Mouse (Mus musculus): Measurements from ENCODE around the gene Gse1. TPM values are rescaled to one million over a fixed set of nuclear protein-coding genes. Genes with fewer than 3 reads are reported as not detected.

The Gse1 gene
- total RNA-seq, 2 experiments from 2014 or later = 28.9 to 30.8 TPM

DNA sequence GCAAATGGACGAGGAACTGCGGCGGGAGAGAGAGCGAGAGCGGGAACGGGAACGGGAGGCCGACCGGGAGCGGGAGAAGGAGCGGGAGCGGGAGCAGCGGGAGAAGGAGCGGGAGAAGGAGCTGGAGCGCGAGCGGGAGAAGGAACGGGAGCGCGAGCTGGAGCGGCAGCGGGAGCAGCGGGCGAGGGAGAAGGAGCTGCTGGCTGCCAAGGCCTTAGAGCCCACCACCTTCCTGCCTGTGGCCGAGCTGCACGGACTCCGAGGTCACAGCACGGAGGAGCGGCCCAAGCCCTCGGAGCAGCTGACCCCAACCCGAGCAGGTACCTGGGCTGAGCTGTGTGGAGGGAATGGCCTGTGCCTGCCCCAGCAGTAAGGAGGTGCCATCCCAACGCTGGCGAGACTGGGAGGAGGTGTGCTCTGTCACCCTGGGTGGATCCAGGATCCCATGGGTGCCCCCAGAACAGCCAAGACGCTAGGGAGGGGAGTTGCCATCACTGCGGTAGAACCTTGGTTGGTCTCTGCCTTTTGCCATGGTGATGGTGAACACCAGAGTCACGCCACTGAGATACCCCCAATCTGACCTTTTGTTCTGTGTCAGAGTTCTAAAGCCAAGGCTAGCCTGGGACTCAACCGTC lies 340.0 kb downstream of the Gse1 start:
- intact Hi-C loops (cut with DNase I) = no loop called here
- no peak for DNase-seq

DNA sequence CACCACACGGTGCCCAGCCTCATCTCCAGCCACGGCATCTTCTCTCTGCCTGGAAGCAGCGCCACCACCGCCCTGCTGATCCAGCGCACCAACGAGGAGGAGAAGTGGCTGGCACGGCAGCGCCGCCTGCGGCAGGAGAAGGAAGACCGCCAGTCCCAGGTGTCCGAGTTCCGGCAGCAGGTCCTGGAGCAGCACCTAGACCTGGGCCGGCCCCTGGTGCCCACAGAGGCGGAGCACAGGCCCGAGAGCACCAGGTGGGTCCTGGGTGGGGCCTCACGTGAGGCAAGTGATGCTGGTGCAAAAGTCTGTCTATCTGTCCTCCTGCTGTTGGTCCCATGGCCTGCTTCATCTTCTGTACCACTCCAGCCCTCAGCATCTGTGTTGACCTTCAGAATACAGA lies 340.9 kb downstream of the Gse1 start:
- intact Hi-C loops (cut with DNase I) = no loop called here
- no peak for DNase-seq

DNA sequence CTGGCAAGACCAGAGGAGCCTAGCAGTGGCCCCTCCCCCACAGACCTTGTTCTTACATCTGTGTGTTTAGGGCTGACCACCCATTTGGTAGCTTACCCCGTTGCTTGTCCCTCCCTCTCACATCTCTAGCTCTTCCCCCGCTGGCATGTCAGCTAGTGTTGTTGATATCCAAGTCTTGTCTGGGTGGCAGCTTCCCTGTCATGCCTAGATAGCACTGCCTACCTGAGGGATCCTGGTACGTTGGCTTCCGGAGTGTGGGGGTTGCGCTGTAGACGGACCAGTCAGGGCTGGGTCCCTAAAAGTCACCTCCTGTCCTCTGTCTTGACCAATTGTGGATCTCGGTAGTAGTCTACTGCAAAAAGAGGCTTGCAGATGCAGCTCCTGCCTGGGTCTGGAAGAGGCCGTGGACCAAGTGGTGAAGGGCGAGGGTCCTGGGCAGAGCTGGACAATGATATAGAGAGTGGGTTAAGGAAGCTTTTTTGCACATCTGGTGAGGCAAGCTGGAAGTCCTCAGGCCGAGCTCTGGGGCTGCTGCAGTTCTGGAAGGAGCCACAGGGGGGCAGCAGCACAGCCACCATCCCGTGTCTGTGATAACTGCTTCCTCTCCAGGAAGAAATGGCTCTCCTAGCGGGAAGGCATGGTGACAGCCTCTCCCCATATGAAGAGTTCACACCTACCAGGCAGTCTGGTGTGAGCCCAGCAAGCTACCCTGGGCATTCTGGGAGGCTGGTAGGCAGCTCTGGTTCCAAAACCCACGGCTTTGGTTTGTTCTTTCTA lies 341.9 kb downstream of the Gse1 start:
- peak in 1 of 2 experiments; percentile 74 for DNase-seq
- intact Hi-C loops (cut with DNase I) = loop anchor here (2.0 kb wide), 1 partner anchor 27 kb away; no protein-coding TSS in a partner anchor

DNA sequence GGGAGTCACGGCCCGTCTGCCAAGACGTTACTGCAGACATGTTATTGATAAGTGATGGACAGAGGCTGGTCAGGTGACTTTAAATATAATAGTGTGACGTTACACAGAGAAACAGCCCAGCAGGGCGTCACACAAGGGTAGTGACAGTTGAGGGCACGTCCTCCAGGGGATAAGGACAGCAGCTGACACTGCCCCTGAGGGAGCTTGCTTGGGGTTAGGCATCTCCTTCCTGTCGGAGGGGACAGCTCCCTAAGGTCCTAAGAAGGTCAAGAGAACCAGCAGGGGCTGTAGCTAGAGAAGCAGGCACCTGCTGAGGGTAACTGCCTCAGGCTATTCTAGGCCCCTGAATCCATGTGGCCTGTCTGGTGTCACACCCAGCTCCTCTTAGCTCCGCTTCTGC lies 343.3 kb downstream of the Gse1 start:
- DNase-seq = no peak
- intact Hi-C loops (cut with DNase I) = loop anchor here (2.0 kb wide), 1 partner anchor 25 kb away; no protein-coding TSS in a partner anchor

DNA sequence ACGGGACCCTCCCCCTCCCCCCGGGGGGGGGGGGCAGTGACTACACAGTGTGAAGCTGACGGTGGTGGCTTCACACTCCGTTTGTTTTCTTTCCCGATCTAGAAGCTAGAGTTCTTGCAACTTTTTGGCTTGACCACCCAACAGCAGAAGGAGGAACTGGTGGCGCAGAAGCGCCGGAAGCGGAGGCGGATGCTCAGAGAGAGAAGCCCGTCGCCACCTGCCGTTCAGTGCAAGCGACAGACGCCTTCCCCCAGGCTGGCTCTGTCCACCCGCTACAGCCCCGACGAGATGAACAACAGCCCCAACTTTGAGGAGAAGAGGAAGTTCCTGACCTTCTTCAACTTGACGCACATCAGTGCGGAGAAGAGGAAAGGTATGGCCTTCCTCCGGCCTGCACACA lies 344.3 kb downstream of the Gse1 start:
- no peak for DNase-seq
- intact Hi-C loops (cut with DNase I) = no loop called here

DNA sequence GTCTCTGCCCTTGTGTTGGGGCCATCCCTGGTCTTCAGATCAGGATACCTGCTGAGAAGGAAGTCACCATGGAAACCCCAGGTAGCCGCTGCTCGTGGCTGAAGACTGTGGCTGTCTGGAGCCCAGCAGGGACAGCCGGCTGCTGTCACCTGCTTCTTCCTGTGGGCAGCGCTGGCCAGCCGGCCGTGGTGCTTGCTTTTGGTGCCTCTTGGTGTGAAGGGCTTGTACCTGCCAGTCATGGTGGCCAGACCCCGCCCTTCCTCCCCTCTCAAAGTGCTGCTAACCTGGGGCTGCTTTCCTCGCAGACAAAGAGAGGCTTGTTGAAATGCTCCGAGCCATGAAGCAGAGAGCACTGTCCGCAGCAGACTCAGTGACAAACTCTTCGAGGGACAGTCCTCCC lies 345.6 kb downstream of the Gse1 start:
- intact Hi-C loops (cut with DNase I) = no loop called here

DNA sequence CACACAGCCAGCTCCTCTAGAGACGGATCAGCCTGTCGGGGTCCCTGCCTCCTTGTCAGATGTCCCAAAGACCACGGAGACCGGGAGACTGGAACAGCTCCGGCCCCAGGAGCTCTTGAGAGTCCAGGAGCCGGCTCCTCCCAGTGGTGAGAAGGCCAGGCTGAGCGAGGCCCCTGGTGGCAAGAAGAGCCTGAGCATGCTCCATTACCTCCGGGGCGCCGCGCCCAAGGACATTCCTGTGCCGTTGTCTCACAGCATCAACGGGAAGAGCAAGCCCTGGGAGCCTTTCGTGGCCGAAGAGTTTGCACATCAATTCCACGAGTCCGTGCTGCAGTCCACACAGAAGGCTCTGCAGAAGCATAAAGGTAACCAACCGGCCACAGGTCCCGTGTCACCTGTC lies 346.7 kb downstream of the Gse1 start:
- no peak for DNase-seq
- intact Hi-C loops (cut with DNase I) = no loop called here

More for the DNA sequence above, 345.6 kb downstream of the Gse1 start:
- no peak for DNase-seq

DNA sequence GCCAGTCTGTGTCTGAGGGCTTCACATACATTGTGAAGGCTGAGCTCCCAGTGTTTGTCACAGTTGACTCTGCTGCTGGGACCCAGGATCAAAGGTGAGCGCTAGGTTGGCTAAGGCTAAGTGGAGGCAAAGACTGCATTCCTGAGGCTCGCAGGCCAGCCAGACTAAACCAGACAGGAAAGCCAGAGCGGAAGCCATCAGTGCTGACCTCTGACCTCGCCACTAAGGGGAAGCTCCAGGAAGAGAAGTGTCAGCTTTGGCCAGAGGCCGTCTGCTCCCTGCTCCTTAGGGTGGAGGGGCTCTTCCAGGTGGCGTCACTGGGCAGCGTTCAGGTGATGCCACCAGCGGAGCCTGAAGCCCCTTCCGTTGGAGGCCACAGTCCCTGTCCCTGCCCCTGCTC lies 347.5 kb downstream of the Gse1 start:
- intact Hi-C loops (cut with DNase I) = no loop called here
- DNase-seq = no peak

DNA sequence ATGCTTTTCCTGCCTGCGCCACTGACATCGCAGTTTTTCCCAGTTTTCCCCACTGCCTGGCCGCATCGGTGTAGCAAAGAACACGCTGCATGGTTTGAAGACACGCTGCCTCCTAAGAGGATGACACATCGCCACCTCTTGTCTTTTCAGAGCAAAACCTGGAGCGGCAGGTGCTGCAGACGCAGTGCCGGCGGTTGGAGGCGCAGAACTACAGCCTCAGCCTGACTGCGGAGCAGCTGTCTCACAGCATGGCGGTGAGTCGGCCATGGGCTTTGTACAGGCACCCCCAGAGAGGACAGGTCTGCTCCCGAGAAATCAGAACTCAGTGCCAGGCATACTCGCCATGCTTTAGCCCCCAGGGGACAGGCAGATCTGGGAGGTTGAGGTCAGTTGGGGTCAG lies 349.6 kb downstream of the Gse1 start:
- intact Hi-C loops (cut with DNase I) = no loop called here
- no peak for DNase-seq

DNA sequence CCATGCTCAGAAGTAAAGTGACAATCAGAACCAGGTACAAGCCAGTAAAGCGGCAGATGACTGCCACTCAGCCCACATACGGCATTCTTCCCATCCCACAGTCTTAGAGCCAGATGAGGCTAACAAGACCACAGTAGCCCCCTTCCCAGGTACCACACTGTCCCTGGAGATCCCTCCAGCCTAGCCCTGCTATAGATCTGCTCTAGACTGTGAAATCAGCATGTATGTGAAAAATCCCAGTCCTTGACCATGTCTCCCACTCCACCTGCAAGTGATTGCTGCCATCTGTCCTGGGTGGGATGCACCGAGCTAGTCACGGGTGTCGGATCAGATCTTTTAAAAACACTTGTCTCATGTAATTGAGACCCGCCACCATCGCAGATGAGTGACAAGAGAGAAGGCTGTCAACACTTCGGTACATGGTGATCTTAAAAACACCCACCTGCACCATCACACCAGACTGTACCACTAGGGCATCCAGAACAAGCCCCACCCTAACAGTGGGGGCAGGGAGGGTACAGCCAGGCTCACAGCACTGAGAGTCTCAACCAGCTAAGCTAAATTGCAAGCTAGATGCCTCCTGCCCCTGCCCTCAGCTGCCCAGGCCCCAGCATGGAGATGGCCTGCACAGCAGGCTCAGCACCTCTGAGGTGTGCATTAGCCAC lies 352.2 kb downstream of the Gse1 start:
- no peak for DNase-seq
- intact Hi-C loops (cut with DNase I) = no loop called here

DNA sequence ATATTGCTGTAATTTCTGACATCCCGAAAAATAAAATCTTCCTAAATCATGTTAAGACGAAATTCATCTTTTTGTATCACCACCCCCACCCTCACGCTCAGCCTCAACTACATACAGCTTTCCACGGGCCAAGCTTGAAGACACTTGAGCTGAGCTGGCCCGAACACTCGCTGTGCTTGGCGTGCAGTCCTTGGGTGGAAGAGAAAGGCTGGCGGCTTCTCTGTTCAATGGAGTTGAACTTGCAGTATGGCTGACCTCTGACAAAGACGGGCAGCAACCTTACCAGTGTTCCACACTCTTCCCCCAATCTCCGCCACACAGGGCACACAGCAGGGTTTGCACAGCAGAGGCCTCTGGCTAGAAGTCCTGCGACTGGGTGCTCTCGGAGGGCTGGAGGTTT lies 353.1 kb downstream of the Gse1 start:
- DNase-seq = no peak
- intact Hi-C loops (cut with DNase I) = no loop called here

DNA sequence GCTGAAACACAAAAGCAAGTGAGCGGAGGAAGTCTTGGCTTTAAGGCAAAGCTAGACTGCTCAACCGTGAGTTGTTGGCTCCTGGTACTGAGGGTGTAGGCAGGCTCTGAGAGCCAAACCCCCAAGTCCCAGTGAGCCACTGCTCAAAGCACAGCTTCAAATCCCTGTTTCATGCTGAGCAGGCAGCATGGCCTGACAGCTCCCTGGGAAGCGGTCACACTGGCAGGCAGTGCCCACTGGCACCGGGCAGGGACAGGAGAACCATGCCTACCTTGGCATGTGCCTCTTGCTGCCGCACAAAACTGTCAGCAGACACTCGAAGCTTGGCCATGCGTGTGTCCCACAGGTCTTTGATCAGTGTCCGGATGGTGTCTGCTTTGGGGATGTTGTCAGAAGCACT lies 353.6 kb downstream of the Gse1 start:
- DNase-seq = no peak
- intact Hi-C loops (cut with DNase I) = no loop called here

DNA sequence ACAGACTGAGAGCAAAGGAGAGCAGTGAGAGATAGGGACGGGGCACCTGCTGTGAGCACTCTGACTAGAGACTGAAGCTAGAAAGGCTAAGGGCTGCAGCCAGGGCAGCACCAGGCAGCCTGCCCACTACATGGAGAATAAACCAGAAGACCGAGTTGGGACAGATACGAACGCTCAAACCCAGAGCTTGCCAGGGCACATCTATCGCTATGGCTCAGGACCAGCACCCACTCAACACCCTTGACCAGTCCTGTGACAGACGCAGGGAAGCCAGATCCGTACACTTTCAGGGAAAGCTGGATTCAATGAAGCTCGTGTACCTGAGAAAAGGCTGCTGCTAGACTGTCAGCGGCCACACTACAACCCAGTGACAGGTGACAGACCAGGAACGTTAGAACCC lies 357.3 kb downstream of the Gse1 start:
- no peak for DNase-seq
- intact Hi-C loops (cut with DNase I) = no loop called here

DNA sequence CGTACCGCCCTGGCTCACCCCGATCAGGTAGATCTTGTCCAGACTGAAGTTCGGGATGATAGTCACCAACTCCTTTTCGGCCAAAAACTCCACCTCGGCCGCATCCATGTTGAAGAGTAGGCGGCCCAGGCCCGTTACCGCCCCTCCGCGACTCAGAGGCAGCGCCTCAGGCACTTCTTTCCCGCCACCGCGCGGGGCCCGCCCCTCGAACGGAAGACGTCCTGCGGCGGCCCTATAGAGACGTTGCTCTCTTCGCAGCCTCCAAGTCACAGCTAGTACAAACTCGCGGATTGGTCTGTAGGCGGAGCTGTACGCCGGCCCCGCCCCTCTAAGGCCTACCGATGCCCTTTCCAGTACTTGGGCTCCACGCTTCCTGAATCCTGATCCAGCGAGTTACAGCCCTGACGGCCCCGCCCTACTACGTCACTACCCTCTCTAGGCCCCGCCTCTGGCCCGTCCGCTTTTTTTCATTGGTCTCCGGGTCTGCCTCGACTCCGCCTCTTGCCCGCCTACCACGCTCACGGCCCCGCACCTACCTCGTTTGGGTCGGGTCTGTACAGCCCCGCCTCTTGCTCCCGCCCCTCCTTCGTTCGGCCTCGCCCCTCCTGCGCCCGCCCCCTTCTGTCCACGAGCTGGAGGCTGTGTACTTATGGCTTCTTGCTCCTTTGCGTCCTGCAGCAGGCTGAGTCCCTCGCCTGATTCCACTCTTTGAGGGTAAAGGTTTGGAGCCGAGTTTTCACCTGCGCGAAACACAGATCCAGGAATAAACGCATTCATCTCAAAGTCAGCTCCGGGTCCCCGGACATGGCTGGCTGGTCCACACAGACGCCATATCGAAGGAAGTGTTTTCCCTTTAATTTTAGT lies 360.9 kb downstream of the Gse1 start, which contains the start of gene Gins2:
Gene Gins2 (minus strand): TSS at position 397 of the 864 bp plus-strand sequence.
- intact Hi-C loops (cut with DNase I) = no loop called here
- peak; percentile 98 to 100 for DNase-seq

DNA sequence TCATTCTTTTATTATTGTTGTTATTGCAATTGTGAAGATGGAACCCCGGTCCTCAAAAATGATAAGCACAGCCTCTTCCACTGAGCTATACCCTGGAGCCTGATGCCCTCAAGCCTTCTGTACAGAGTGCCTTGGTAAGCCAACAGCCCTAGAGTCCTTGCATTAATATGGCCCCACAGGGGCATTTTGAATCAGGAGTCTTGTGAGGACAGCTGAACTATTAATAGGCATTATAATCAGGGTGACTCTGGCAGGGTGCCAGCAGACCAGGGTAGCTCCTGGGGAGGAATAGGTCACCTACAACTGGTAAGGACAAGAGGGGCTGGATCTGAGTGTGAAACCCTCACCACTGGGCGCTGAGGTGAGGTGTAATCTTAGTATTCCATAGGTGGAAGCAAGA lies 361.7 kb downstream of the Gse1 start:
- intact Hi-C loops (cut with DNase I) = no loop called here
- no peak for DNase-seq

DNA sequence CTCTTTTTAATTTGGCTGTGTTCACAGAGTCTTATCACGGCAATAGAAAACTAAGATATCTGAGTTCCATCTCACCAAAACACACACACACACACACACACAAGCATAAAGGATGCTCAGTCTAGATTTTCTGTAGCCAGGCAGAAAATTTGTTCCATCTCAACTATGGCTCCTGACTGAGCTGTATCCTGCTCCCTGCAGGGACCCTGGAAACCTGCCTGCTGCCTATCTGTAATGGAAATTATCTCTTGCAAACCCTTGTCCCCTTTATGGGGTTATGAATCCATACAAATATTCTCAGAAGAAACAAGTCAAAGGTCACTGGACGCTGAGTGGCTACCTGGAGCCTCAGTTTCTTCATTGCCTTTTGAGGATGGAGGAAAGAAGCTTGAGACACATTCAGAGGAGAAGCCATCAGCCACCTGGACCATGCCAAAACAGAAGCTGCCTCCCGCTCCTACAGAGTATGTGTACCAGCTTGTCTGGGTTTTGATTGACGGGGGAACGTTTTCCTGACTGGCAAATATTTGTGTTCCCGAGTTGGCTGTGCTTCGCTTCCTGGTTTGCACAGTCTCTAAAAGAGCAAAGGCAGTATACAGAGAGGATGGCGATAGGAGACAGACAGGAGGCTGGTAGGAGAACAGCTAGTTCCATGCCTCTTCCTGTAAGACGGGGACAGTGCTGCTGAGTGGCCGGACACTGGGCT lies 363.5 kb downstream of the Gse1 start:
- intact Hi-C loops (cut with DNase I) = no loop called here
- DNase-seq = no peak

DNA sequence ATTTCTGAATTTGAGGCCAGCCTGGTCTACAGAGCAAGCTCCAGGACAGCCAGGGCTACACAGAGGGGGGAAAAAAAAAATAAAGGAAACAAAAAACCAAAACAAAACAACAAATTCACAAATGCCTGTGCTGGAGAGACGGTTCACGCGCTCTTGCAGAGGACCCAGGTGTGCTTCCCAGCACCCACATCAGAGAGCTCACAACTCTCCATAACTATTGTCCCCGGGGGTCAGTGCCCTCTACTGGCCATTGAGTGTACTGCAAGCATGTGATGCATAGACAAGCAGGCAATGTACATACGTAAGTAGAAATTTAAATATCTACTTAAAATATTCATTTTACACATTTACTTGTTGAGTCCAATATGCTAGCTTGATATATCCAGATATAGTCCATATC lies 366.3 kb downstream of the Gse1 start:
- intact Hi-C loops (cut with DNase I) = no loop called here
- no peak for DNase-seq

DNA sequence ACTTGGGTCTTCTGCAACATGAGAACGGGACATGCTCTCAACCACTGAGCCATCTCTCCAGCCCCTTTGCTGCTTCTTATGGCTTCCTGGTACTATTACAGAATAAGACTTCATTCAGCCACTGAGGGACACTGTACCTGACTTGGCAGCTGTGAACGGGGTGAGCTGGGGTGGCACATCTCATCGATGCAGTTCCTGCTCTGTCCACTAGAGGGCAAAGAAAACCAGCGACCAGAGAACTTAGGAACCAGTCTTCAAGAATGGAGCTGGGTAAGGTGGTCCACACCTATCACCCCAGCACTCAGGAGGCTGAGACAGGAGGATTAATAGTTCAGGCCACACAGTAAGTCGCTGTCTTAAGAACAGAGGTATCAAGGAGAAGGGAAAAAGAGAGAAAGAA lies 367.7 kb downstream of the Gse1 start:
- DNase-seq = peak in 1 of 2 experiments; percentile 29
- intact Hi-C loops (cut with DNase I) = loop anchor here (2.0 kb wide), 1 partner anchor 25 kb away; no protein-coding TSS in a partner anchor

DNA sequence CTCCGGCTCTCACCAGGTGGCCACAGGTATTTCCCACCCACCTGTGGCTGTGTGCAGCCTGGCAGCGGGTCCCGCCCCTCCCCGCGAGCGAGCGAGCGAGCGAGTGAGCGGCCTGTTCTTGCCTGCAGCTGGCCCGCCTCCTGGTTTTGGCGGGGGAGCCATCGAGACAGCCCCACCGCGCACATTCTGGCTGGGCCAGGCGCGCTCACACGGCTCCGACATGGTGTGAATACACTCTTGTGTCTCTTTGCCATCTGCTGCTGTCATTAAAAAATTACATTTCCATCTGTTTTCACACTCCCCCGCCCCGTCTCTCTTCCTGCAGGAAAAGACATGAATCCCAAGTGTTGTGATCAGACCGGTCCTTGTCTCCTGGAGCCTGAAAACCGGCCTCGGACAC lies 370.3 kb downstream of the Gse1 start:
- DNase-seq = no peak

DNA sequence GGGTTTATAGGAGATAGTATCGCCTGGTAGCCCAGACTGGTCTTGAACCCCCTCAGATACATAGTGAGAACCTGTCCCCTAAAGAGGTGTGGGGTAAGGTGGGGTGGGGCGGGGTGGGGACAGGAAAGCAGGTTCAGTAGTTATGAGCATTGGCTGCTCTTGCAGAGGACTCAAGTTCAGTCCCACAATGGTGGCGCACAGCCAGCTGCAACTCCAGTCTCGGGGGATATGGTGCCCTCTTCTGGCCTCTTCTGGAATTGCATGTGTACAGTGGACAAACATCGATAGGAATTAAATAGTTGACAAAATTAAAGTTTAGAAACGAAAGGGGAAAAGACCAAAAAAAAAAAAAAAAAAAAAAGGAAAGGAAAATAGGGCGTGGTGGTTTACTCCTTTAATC lies 371.2 kb downstream of the Gse1 start:
- intact Hi-C loops (cut with DNase I) = no loop called here
- DNase-seq = peak; percentile 76 to 78

More for the DNA sequence above, 370.3 kb downstream of the Gse1 start:
- intact Hi-C loops (cut with DNase I) = no loop called here

Measured in gastrocnemius, postnatal 36 days (tissue).